Mouse (Mus musculus): ENCODE measurements at regions not wholly inside any gene's neighbourhood (a gene's known extent, or its start where the extent isn't known, plus 50 kb on each side); places are given as distances from the start of the nearest gene placed in this dataset.

DNA sequence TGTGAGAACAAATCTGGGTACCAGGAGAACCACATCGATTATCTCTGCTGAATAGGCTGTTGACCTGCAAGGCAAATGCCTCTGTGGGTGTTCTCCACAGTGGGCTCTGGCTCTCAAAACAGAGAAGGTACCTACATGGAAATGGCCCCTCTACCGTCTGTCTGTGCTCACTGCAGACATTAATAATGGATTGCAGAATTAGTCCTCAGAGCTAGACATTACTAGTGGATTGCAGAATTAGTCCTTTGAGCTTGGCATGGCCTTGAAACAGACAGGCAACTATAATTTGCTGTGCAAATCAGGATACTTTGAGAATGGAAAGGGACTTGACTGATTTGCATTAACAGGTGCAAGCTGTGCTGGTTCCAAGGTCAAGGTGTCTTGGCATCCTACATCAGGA is 77.3 kb upstream of the Gm26897 start:
- Histone ChIP-seq H3K4me1 (ENCODE audit: control insufficient read depth, insufficient read depth, low read length) (no peaks in the 10 kb centered on the region), H3K27me3 (replicated peaks; ENCODE audit: control insufficient read depth, insufficient read depth, low read length) (no peaks in the 10 kb centered on the region), H3K4me3 (ENCODE audit: low read length) (no peak overlapping the region), H3K36me3 (ENCODE audit: control insufficient read depth, insufficient read depth, low read length) (no peaks in the 10 kb centered on the region), H3K27ac (ENCODE audit: low read length) (no peak overlapping the region), H3K4me2 (ENCODE audit: low read depth, low read length) (no peak overlapping the region), H3K9me3 (ENCODE audit: control insufficient read depth, low read length) (no peaks in the 10 kb centered on the region), H3K9ac (ENCODE audit: low read depth, low read length) (no peak overlapping the region)
- 73% methylated on average over 2 of the region's 2 CpGs for WGBS
- ATAC-seq = no peak

- no peak for ATAC-seq
- no peaks in the 10 kb centered on the region for H3K36me3 ChIP-seq (ENCODE audit: control insufficient read depth, insufficient read depth, low read length)
- WGBS = 60% methylated on average over 3 of the region's 3 CpGs
Observed at GRCm38 (mm10) chr5:111657759-111658429, 75.8 kb upstream of the Gm26897 start.

DNA sequence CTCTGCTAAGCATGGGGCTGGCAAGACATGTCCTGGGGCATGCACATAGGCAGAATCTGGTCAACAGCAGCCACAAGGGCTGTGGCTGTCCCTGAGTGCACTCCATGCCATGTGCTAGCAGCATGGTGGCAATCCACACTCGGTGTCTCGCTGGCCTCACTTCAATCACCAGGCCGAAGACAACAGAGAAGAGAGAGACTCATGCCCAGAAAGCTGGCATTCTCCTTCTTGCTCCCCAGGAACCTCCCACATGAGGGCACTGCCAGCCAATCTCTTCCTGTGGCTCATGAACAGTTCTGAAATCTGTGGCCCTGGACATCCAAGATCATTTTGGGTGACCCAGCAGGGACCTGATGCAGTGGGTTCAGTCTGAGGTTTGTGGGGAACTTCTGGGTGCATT is 74.5 kb upstream of the Gm26897 start:
- no peak overlapping the region for H3K4me3 ChIP-seq (ENCODE audit: low read length)
- H3K36me3 ChIP-seq (ENCODE audit: control insufficient read depth, insufficient read depth, low read length) = no peaks in the 10 kb centered on the region
- ATAC-seq = no peak
- H3K27ac ChIP-seq (ENCODE audit: low read length) = no peak overlapping the region
- no peaks in the 10 kb centered on the region for H3K9me3 ChIP-seq (ENCODE audit: control insufficient read depth, low read length)
- WGBS = 85% methylated on average over 3 of the region's 3 CpGs
- H3K9ac ChIP-seq (ENCODE audit: low read depth, low read length) = no peak overlapping the region
- H3K4me1 ChIP-seq (ENCODE audit: control insufficient read depth, insufficient read depth, low read length) = peaks cover 4% of the 10 kb centered on the region; the same call in 1 of the 2 replicates
- no peak overlapping the region for H3K4me2 ChIP-seq (ENCODE audit: low read depth, low read length)
- H3K27me3 ChIP-seq (replicated peaks; ENCODE audit: control insufficient read depth, insufficient read depth, low read length) = no peaks in the 10 kb centered on the region

More at GRCm38 (mm10) chr5:111657759-111658429, 75.8 kb upstream of the Gm26897 start:
- peaks cover 4% of the 10 kb centered on the region; the same call in 1 of the 2 replicates for H3K4me1 ChIP-seq (ENCODE audit: control insufficient read depth, insufficient read depth, low read length)
- H3K4me2 ChIP-seq (ENCODE audit: low read depth, low read length) = no peak overlapping the region
- no peaks in the 10 kb centered on the region for H3K9me3 ChIP-seq (ENCODE audit: control insufficient read depth, low read length)
- no peaks in the 10 kb centered on the region for H3K27me3 ChIP-seq (replicated peaks; ENCODE audit: control insufficient read depth, insufficient read depth, low read length)
- no peak overlapping the region for H3K27ac ChIP-seq (ENCODE audit: low read length)
- no peak overlapping the region for H3K4me3 ChIP-seq (ENCODE audit: low read length)
- no peak overlapping the region for H3K9ac ChIP-seq (ENCODE audit: low read depth, low read length)

GRCm38 (mm10) chr5:111660447-111660846 is 73.3 kb upstream of the Gm26897 start:
- H3K36me3 ChIP-seq (ENCODE audit: control insufficient read depth, insufficient read depth, low read length) = no peaks in the 10 kb centered on the region
- peaks cover 4% of the 10 kb centered on the region; the same call in 1 of the 2 replicates for H3K4me1 ChIP-seq (ENCODE audit: control insufficient read depth, insufficient read depth, low read length)
- no peaks in the 10 kb centered on the region for H3K27me3 ChIP-seq (replicated peaks; ENCODE audit: control insufficient read depth, insufficient read depth, low read length)
- H3K27ac ChIP-seq (ENCODE audit: low read length) = no peak overlapping the region
- no peak for ATAC-seq
- WGBS = 61% methylated on average over 10 of the region's 10 CpGs
- no peak overlapping the region for H3K4me2 ChIP-seq (ENCODE audit: low read depth, low read length)
- H3K9me3 ChIP-seq (ENCODE audit: control insufficient read depth, low read length) = no peaks in the 10 kb centered on the region
- H3K9ac ChIP-seq (ENCODE audit: low read depth, low read length) = no peak overlapping the region
- H3K4me3 ChIP-seq (ENCODE audit: low read length) = no peak overlapping the region

- H3K4me2 ChIP-seq (ENCODE audit: low read depth, low read length) = no peak overlapping the region
- no peak for ATAC-seq
- no peak overlapping the region for H3K9ac ChIP-seq (ENCODE audit: low read depth, low read length)
- H3K9me3 ChIP-seq (ENCODE audit: control insufficient read depth, low read length) = no peaks in the 10 kb centered on the region
- 75% methylated on average over 6 of the region's 6 CpGs for WGBS
- no peak overlapping the region for H3K27ac ChIP-seq (ENCODE audit: low read length)
- no peaks in the 10 kb centered on the region for H3K36me3 ChIP-seq (ENCODE audit: control insufficient read depth, insufficient read depth, low read length)
- no peak overlapping the region for H3K4me3 ChIP-seq (ENCODE audit: low read length)
- H3K27me3 ChIP-seq (replicated peaks; ENCODE audit: control insufficient read depth, insufficient read depth, low read length) = no peaks in the 10 kb centered on the region
- peaks cover 4% of the 10 kb centered on the region; the same call in 1 of the 2 replicates for H3K4me1 ChIP-seq (ENCODE audit: control insufficient read depth, insufficient read depth, low read length)
Observed at GRCm38 (mm10) chr5:111660968-111661367, 72.8 kb upstream of the Gm26897 start.

GRCm38 (mm10) chr5:111661971-111662370 is 71.8 kb upstream of the Gm26897 start:
- ATAC-seq = no peak
- no peaks in the 10 kb centered on the region for H3K9me3 ChIP-seq (ENCODE audit: control insufficient read depth, low read length)
- no peak overlapping the region for H3K9ac ChIP-seq (ENCODE audit: low read depth, low read length)
- H3K36me3 ChIP-seq (ENCODE audit: control insufficient read depth, insufficient read depth, low read length) = no peaks in the 10 kb centered on the region
- H3K27me3 ChIP-seq (replicated peaks; ENCODE audit: control insufficient read depth, insufficient read depth, low read length) = no peaks in the 10 kb centered on the region
- 68% methylated on average over 12 of the region's 12 CpGs for WGBS
- no peak overlapping the region for H3K4me3 ChIP-seq (ENCODE audit: low read length)
- H3K4me1 ChIP-seq (ENCODE audit: control insufficient read depth, insufficient read depth, low read length) = peaks cover 4% of the 10 kb centered on the region; the same call in 1 of the 2 replicates
- H3K27ac ChIP-seq (ENCODE audit: low read length) = no peak overlapping the region
- no peak overlapping the region for H3K4me2 ChIP-seq (ENCODE audit: low read depth, low read length)

DNA sequence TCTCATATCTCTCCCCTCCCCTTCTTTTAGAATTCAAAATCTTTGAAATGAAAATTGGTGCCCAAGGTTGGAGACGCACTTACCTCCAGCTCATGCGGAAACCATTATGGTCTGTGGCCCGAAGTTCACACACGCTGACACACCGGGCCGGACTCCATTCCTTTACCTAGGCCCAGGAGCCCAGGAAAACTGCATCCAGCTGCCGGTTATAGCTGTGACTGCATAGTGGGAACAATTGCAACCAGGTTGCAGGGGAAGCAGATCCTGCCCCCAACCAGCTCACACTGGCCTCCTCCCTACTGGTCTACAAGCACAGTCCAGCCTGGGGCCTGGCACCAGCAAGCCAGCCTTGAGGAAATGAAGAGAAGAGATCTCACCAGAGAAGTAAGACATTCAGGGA is 69.9 kb upstream of the Gm26897 start:
- no peak overlapping the region for H3K9ac ChIP-seq (ENCODE audit: low read depth, low read length)
- 93% methylated on average over 7 of the region's 7 CpGs for WGBS
- H3K27me3 ChIP-seq (replicated peaks; ENCODE audit: control insufficient read depth, insufficient read depth, low read length) = no peaks in the 10 kb centered on the region
- no peak overlapping the region for H3K4me3 ChIP-seq (ENCODE audit: low read length)
- peaks cover 5% of the 10 kb centered on the region; the same call in 1 of the 2 replicates for H3K9me3 ChIP-seq (ENCODE audit: control insufficient read depth, low read length)
- no peak overlapping the region for H3K27ac ChIP-seq (ENCODE audit: low read length)
- H3K4me2 ChIP-seq (ENCODE audit: low read depth, low read length) = no peak overlapping the region
- peaks cover 4% of the 10 kb centered on the region; the same call in 1 of the 2 replicates for H3K4me1 ChIP-seq (ENCODE audit: control insufficient read depth, insufficient read depth, low read length)
- no peaks in the 10 kb centered on the region for H3K36me3 ChIP-seq (ENCODE audit: control insufficient read depth, insufficient read depth, low read length)
- ATAC-seq = no peak

DNA sequence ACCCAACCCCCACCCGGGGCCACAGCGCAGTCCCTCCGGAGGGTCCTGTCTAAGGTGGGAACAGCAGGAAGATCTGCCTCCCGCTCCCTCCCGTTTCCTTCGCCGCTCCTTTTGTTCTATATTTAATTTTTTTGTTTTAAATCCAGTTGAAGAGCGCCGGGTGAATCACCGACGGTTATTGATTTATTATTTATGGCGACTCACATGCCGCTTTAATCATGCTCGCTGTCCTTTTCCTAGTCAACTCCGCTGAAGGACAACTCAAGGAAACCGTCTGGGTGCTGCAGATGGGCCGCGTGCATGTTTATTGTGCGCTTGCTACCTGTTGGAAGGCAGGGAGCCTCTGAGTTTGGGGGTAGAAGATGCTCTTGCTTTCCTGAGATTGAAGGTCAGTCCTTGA is 68.3 kb upstream of the Gm26897 start:
- Histone ChIP-seq H3K27me3 (replicated peaks; ENCODE audit: control insufficient read depth, insufficient read depth, low read length) (no peaks in the 10 kb centered on the region), H3K9ac (ENCODE audit: low read depth, low read length) (no peak overlapping the region), H3K27ac (ENCODE audit: low read length) (no peak overlapping the region), H3K4me2 (ENCODE audit: low read depth, low read length) (no peak overlapping the region), H3K4me1 (ENCODE audit: control insufficient read depth, insufficient read depth, low read length) (peaks cover 4% of the 10 kb centered on the region; the same call in 1 of the 2 replicates), H3K9me3 (ENCODE audit: control insufficient read depth, low read length) (peaks cover 5% of the 10 kb centered on the region; the same call in 1 of the 2 replicates), H3K4me3 (ENCODE audit: low read length) (no peak overlapping the region), H3K36me3 (ENCODE audit: control insufficient read depth, insufficient read depth, low read length) (no peaks in the 10 kb centered on the region)
- 57% methylated on average over 19 of the region's 19 CpGs for WGBS
- ATAC-seq = no peak

DNA sequence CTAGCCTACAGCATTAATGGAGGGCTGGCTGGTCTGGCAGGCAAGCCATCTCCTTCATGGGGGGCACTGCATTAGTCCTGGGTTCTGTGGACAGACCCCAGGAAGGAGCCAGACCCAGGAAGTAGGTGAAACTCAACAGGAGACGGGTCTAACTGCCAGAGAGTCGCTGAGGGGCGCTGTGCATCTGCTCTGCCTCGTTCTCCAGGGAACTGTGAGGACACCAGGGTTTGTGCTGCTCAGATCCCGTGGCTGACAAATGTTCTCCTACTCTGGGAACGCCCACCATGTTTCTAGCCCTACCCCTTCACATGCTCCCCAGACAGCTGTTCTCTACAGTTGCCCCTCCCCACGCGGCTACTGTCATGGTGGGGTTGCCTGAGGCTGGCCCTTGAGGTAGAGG is 67.7 kb upstream of the Gm26897 start:
- no peak for ATAC-seq
- Histone ChIP-seq H3K27ac (ENCODE audit: low read length) (no peak overlapping the region), H3K4me3 (ENCODE audit: low read length) (no peak overlapping the region), H3K9me3 (ENCODE audit: control insufficient read depth, low read length) (peaks cover 5% of the 10 kb centered on the region; the same call in 1 of the 2 replicates), H3K4me1 (ENCODE audit: control insufficient read depth, insufficient read depth, low read length) (peaks cover 4% of the 10 kb centered on the region; the same call in 1 of the 2 replicates), H3K27me3 (replicated peaks; ENCODE audit: control insufficient read depth, insufficient read depth, low read length) (no peaks in the 10 kb centered on the region), H3K36me3 (ENCODE audit: control insufficient read depth, insufficient read depth, low read length) (no peaks in the 10 kb centered on the region), H3K4me2 (ENCODE audit: low read depth, low read length) (no peak overlapping the region), H3K9ac (ENCODE audit: low read depth, low read length) (no peak overlapping the region)
- 67% methylated on average over 8 of the region's 8 CpGs for WGBS

DNA sequence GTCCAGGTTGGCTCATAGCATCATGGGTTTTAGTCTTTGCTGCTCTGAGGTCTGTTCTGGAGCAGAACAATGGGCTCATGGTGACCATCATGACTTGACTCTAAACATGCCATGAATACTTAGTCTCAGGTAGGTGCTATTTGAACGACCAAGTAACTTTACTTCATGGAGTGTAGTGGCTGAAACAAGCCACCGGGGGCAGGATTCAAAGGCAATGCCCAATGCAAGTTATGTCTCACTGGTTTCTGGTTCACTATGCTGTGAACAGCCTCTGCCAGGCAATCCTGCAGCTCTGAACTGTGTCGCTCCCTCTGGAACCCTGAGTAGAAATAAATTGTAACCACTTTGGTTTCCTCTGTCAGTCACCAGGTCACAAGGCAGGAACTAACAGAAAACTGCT is 65.8 kb upstream of the Gm26897 start:
- H3K27ac ChIP-seq (ENCODE audit: low read length) = no peak overlapping the region
- H3K9ac ChIP-seq (ENCODE audit: low read depth, low read length) = no peak overlapping the region
- H3K27me3 ChIP-seq (replicated peaks; ENCODE audit: control insufficient read depth, insufficient read depth, low read length) = no peaks in the 10 kb centered on the region
- H3K4me1 ChIP-seq (ENCODE audit: control insufficient read depth, insufficient read depth, low read length) = peaks cover 6% of the 10 kb centered on the region
- H3K9me3 ChIP-seq (ENCODE audit: control insufficient read depth, low read length) = peaks cover 5% of the 10 kb centered on the region; the same call in 1 of the 2 replicates
- no peak overlapping the region for H3K4me3 ChIP-seq (ENCODE audit: low read length)
- H3K36me3 ChIP-seq (ENCODE audit: control insufficient read depth, insufficient read depth, low read length) = no peaks in the 10 kb centered on the region
- no peak overlapping the region for H3K4me2 ChIP-seq (ENCODE audit: low read depth, low read length)
- no peak for ATAC-seq
- 68% methylated on average over 3 of the region's 3 CpGs for WGBS

Measured in intestine, embryonic 16.5 days (tissue).